Mouse (Mus musculus): ENCODE data around the gene Bcas3. TPM values are rescaled to one million over a fixed set of nuclear protein-coding genes. Genes with fewer than 3 reads are reported as not detected.
A peak's percentile ranks its signal among the peaks of the same experiment; 100 is the strongest.

Gene Bcas3
- total and polyA plus RNA-seq, 3 experiments, result 45.8 to 63.8 (median 47.6) TPM

DNA sequence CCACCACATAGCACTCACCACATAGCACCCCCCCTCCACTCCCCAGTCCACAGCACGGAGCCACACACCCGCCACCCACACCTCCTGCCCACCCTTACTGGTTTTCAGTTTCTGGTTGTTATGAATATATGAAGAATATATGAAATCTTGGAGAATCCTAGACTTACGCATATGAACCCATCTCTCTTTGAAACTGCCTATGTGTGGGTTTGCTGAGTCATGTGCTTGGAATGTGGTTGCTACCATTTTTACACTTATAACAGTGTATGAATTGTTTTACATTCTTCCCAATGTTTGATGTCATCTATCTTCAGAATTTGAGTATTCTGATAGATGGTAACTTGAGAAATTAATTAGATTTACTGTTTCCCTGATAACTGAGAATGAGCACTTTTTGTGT is 26.1 kb downstream of the Bcas3 start:
- no peak for DNase-seq

DNA sequence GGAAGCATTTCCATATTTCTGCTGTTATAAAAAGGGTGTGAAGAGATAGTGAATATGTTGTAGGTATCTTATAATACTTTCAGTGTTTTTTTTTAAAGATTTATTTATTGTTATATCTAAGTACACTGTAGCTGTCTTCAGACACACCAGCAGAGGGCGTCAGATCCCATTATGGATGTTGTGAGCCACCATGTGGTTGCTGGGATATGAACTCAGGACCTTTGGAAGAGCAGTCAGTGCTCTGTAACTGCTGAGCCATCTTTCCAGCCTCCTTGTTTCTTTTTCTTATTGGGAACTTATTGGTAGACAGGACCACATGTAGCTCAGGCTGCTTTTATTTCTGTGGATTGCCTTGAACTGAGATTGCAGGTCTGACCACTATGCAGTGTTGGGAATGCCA is 27.1 kb downstream of the Bcas3 start:
- no peak for DNase-seq

DNA sequence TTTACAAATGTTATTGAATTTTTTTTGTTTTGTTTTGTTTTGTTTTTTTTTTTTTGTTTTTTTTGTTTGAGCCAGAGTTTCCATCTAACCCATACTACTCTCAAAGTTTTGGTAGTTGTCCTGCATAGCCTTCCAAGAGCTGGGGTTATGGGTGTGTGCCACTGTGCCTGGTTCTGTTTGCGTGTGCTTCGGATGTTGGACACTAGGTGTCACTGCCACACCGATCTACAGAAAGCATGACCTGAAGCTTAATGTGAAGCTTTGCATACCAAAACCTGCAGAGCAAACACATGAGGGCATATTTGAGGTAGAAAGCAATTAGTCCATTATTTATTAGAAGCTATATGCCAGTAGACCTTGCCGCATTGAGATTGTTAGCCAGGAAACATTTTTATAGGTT is 29.1 kb downstream of the Bcas3 start:
- DNase-seq, result peak; percentile 75

DNA sequence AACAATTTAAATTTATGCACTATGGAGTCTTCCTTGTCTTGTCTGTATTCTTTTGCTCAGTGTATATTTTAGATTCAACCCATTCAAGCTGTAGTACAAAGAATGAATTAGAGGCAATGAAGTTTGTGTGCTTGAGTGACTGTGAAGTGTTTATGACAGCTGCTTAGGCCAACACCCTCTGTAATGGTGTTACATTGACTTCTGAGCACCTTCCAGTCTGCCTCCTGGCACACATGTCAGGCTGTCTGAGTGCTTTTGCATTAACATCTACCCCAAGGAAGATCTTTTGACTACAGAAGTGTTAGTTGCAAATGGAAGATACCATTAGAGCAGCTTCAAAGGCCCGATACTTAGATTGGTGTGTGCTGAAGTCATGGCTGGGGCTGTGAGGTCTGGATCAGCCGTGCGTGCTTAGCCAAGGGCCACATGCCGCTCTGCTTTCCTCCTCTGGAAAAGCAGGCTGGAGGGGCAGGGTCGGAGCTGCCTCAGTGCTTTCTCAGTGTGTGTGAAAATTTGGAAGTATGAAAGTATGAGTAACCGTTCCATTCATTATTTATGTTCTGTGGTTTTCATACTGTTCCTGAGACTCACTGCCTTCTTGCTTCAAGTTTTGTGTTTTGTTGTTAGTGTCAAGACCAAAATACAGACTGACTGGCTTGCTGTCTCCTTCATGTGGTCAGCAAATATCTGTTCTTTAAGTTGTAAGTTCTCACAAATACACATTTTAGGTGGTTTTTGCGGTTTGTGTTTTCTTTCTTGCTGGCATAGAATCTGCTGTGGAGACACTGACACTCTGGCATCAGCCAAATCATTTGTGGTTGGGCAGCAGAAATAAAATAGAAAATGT is 31.2 kb downstream of the Bcas3 start:
- no peak for DNase-seq

DNA sequence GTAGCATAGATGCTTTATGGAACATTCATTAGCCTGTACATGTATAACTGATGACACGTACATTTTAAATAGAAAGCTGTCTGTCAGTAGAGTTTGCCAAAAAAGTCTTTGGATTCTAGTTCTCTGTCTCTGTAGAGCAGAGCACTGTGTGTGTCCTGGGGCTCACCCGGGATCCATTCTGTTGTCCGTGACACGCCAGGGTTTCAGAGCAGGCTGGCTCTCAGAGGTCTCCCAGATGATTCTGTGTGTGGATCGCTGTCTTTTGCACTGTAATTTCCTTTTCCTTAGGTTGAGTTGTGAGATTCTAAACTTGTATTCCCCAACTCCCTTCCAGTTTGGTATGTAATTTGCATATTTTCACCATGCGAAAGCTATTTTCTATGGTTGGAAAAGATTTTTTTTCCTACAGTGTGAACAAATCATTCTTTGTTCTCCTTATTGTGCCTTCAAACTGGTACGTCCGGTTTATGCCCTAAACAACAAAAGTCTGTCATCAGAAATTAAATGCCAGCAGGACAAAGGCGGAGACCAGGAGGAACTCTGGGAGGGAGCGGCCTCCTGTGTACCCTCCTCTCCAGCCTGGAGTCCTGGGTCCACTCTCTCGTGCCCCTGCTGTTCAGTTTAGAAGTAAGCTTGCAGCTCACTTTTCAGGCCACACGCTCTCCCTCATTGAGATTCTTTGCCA is 39.4 kb downstream of the Bcas3 start:
- DNase-seq, result no peak

DNA sequence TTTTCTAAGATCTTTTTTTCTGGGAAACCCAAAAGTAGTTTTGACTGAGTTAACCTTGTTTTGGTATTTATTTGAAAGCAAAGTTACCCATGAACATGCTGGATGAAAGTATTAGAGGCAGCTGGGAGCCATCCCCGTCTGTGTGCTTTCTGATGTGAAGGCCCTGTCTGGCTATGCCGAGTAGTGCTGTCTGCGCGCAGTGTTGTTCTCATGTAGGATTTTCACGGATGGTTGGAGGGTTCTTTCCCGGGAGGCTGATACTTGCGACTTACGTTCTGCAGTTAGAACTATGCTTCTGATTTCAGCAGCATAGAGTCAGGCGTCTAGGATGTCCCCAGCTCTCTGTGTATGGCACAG is 39.9 kb downstream of the Bcas3 start:
- no peak for DNase-seq

DNA sequence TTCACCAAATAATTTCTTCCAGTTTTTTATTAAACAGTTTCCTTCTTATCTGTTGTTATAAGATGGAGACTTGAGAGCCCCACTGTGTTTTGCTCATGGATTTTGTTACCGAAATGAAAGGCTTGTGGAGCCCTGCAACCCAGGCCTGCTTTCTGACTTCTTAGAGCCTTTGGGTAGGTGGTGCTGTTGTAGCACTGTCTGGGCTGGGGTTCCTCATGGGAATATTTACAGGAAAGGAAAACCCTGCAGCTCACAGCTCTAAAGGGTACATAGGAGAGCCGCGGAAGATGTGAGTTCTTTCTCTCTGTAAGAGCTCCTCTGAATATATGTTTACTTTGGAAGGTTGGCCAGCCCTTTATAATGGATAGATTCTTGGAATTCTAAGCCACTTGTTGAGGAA is 41.0 kb downstream of the Bcas3 start:
- DNase-seq, result no peak

DNA sequence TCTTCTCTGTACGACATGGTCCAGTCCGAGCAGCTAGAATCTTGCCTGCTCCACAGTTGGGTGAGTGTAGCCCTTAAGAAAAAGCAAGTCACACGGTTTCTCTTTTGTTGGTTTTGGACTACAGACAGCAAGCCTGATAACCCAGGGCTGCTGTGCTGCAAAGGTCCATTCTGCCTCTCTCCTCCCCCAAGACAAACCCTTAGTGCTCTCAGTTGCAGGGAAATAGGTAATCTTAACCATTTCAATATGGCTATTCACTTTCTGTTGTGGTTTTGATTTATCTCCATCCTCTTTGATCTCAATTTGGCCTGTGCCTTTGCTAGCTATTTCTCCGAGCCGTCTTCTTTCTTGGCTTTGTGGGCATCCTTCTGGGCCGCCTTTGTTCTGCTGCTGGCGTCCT is 42.4 kb downstream of the Bcas3 start:
- DNase-seq, result no peak

DNA sequence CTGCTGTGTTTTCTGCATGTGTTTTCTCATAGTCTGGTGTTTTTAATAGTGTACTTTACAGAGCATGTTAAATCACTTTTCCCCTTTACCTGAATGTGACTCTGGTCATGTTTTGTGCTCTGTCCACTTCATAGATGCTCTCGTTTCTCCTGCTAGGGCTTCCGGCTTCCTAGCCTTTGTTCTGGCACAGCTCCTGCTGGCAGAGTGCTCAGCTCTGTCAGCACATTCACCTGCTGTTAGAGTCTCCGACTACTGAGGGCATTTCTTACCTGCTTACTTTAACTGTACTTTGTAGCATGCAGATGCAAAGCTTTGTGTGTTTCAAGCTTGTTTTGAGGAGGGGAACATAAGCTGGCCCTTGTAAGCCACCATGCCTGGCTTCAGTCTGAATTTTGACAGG is 53.6 kb downstream of the Bcas3 start:
- DNase-seq, result no peak

DNA sequence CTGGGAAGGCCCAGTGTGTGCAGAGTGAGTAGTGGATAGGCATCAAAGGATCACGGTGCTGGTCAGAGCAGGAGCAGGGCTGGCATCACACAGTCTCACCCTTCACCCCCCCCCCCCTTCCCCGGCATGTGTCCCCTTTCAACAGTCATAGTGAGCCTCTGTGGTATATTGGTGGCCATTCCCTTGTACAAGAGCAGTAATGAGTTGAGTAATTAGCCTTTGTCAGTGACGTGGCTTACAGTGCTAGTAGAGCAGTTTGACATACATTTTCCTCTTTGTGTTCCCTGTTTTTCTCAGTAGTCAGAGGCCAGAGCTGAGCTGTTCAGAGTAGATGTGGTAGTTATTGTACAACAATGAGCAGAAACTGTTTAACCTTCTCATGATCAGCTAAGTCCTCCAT is 54.7 kb downstream of the Bcas3 start:
- DNase-seq, result no peak

DNA sequence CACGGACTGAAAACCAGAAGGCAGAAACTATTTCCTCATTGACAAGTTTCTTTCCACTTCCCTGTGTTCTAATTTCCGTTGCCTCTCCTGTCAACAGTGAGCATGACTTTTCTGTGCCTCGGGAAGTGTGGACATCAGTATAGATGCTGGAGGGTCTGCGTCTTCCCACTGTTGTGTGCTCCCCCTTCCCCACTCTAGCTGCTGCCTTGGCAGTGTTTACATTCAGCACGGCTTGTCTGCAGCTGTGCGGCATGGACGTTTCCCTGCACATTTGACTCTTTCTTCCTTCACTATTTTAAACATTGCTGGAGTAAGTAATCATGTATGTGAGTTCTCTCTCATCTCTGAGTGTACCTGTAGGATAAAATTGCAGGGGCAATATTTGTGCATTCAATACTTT is 59.4 kb downstream of the Bcas3 start:
- DNase-seq, result no peak

DNA sequence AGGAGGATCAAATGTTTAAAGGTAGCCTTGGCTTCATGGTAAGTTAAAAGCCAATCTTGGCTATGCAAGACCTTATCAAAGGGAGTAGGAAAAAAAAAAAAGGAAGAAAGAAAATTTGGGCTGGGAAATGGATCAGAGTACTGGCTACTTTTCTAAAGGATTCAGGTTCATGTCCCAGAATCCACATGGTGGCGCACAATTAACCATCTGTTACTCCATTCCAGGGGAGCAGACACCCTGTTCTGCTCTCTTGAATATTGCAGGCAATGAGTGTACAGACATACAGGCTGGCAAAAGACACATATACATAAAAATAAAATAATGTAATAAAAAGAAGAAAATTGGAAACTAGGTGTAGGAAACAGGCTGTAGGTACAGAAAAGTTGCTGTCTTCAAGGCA is 61.5 kb downstream of the Bcas3 start:
- no peak for DNase-seq

DNA sequence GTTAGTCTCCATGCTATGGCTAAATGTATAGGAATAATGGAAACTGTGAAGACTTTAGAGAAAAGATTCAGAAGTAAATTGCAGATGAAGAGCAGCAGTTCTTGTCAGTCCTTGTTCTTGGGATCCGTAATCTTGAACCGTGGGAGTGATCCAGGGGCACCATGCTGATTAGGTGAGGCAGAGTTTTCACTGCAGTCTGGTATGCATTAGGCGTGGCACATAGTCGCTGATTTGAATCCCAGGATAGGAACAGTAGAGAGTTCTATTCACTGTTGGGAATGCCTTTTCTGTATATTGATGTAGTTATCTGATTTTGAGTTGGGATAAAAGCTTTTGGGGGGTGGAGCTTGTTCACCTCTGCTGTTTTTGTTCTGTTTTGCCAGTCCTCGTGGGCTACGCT is 74.4 kb downstream of the Bcas3 start:
- no peak for DNase-seq

DNA sequence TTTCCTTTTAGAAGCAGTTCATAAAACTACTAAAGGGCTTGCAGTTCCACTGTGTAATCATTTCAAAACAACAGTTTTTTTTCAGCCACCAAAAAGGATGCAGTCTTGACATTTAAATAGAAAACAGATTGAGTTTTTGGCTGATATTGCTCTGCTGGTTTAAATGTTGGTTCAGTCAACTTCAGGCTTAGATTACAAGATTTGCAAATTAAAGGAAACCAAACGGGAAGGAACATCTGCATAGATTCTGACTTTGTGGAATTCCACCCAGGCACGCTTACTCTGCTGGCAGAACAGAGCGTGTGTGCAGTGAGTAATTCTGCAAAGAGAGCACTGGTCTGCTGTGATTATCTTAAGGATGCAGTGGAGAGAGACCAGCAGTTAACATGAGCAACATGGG is 75.3 kb downstream of the Bcas3 start:
- DNase-seq, result no peak

DNA sequence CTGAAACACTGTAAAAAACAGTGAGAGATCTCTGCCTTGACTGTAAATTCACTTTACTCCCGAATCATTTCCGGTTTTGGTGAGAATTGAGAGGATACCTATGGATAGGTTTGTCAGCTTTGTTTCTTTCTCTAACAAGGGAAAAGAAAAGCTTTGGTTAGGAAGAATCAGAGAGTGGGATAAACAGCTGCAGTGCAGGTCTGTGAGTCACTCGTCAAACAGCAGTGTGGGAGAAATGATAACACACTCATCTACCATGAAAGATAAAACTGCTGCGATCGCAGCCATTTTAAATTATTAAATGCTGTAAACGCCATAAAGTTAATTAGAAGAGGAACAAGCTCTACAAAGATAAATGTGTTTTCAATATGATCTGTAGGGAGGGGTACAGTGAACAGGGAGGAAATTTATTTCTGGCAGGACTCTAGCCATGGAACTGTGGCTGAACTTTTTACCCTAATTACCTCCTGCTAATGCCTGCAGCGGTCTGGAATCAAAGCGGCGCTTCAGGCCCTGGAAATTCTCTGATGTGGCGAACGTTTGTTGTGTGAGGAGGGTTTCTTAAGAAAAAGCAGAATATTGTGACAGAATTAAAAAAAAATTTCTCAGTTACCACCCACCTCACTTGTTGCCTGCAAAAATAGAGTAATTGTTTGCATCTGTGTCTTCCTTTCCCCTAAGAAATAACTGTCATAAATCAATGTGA is 77.9 kb downstream of the Bcas3 start:
- no peak for DNase-seq

DNA sequence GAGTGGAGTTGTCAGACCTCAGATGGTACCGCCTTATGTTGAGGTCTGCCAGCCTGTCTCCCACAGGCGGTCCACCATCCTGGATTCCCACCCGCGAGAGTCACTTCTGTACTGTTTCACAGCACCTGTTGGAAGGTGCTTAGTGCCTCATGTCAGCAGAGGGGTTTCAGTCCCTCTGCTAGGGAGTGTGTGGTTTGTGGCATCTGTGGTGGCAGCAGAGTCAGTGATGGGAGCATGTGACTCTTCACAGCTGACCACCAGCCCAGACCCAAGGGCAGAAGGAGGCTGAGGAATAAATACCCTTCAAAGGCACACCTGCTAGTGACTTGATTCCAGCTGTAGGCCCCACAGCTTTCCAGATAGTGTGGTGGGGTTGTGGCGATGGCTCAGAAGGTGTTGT is 94.4 kb downstream of the Bcas3 start:
- no peak for DNase-seq

DNA sequence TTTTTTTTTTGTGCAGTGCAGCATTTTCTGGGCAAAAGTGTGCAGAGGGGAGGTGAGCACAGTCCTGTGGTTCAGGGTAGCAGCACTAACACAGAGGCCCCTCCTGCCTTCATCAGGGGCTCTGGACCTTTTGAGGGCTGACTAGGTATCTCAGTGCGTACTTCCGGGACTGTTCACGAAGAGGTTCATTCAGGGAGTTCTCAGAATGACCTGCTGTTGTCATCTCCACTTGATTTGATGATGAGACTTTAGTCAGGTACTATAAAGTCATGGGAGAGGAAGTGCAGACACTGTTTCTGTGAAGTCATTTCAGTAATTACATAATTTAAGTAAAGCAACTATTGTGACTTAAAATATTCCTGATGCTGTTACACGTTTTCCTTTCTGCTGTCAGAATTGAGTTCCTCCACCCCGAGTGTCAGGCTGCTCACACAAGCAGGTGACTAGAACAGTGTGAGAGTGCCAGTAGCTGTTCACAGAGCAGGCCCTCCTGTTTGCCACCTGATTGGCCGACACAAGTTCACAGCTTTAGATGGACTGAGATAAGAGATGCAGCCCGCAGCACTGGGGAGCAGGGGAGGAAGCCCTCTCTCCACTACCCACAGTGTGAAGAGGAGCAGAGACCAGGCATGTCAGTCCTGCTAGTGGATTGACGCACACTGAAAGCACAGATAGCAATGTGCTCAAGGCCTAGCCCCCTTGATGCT is 100.8 kb downstream of the Bcas3 start:
- no peak for DNase-seq

DNA sequence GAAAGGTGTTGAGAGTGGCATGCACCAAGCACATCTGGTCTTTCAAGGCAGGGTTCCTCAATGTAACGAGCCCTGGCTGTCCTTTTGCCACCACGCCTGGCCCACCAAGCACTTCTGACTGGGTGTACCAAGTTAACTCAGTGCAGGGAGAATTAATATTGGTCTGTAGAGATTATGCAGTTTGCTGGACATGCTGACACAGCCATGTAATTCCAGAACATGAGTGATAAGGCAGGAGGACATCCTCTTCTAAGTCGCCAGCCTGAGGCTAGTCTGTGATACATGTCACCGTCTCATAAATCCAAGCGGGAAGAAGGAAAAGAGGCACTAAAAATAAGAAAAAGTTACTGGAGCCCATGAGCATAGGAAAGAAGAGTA is 101.3 kb downstream of the Bcas3 start:
- DNase-seq, result no peak

DNA sequence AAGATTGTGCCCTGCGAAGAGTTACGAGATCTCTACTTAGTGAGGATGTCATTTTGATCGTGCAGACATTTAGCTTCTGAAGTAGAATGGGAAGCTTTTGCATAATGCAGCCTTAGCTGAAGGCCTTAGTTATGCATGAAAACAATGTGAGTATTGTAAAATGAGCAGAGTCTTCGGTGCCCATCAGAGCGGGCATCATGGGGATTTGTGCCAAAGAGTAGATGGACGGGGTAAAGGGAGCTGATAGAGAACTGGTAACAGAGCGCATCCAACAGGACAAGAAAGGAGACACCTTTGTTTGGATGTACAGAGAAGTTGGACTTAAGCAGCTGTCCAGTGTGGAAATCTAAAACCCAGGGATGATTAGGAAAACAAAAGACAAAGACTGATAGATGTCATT is 108.6 kb downstream of the Bcas3 start:
- no peak for DNase-seq

DNA sequence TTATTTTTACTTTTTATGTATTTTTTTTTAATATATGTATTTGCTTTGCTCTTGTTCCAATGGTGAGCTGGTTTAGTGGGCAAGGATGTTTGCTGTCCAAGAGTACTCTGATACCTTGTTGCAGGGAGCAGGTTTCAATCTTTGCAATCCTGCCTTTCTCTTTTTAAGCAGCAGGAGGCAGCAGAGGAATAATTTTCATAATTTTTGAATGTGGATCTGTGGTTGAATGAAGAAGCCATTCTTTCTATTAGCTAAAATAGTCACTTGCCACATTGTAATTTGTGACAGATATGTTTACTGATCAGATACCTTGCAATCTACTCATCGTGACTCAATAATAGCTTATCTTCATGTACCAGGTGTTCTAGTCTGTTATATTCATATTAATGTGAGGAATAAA is 116.6 kb downstream of the Bcas3 start:
- DNase-seq, result peak; percentile 42

DNA sequence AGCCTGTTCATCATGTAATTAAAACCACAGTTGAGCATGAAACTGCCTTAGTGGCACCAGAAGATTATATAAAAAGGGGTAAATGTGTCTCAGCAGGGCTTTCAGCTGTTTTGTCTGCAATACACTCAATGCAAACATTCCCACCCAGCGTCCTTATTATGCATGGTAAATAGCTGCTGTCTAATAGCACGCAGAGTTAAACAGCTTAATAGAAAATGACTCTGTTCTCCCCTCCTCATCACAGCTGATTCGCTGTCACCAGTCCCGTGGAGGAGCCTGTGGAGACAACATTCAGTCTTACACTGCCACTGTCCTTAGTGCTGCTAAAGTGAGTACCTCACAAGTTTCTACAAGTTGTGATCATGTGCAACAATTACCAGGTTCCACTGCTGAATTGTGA is 117.5 kb downstream of the Bcas3 start:
- no peak for DNase-seq

DNA sequence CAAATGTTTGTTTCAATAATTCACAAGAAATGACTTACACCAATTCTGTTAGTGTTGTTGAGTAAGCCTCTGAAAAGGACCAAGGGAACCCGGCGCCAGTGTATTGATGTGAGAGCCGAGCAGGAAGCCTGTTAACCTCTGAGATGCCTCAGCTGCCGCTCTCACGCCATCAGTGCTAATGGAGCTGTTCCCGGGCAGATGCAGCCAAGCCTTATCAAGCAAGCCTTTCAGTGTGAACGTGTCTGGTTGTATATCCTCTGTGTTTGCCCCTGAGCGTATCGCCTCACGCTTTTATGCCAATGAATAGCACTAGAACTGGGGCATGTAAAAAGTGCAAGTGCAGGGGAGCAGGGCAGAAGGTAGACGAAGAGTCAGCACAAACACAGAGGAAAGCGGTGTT is 121.4 kb downstream of the Bcas3 start:
- no peak for DNase-seq

Data from adrenal gland, adult 2 months (tissue).